Mouse (Mus musculus) small intestine, adult 2 months (tissue): Measurements from ENCODE around the gene Cebpe. TPM values are rescaled to one million over a fixed set of nuclear protein-coding genes. Genes with fewer than 3 reads are reported as not detected.
A peak's percentile ranks its signal among the peaks of the same experiment; 100 is the strongest.

Experiments used
- H3K27ac ChIP-seq: fragments of 200-500 bp; 2 replicates; pipeline ENCODE4 v1.5.1; 2012; ENCODE audit warnings: low read depth, low read length, control low read depth, inconsistent platforms; ENCODE audit not compliant: insufficient read depth
- H3K27me3 ChIP-seq: fragments of 200-500 bp; 2 replicates; pipeline ENCODE4 v1.6.1; 2012; ENCODE audit warnings: mild to moderate bottlenecking, moderate library complexity, low read length, inconsistent platforms; ENCODE audit not compliant: control insufficient read depth, insufficient read depth
- H3K36me3 ChIP-seq: fragments of 200-500 bp; 2 replicates; pipeline ENCODE4 v1.6.1; 2012; ENCODE audit warnings: mild to moderate bottlenecking, low read length, control low read depth, inconsistent platforms; ENCODE audit not compliant: control insufficient read depth, insufficient read depth
- H3K4me1 ChIP-seq: fragments of 200-500 bp; 2 replicates; pipeline ENCODE4 v1.6.1; 2012; ENCODE audit warnings: low read length, inconsistent platforms, mixed read lengths; ENCODE audit not compliant: control insufficient read depth, insufficient read depth, insufficient read length
- H3K4me3 ChIP-seq: fragments of 200-500 bp; 2 replicates; pipeline ENCODE4 v1.5.1; 2012; ENCODE audit warnings: low read depth, mild to moderate bottlenecking, control low read depth, inconsistent platforms, low read length, moderate library complexity
- CTCF ChIP-seq: fragments of 200-500 bp; IDR thresholded peaks from 2 replicates; pipeline ENCODE4 v1.5.1; 2012; ENCODE audit warnings: low read depth, mild to moderate bottlenecking, control low read depth, inconsistent platforms, low read length, moderate library complexity, mixed read lengths; ENCODE audit not compliant: insufficient replicate concordance, insufficient read length; ENCODE audit errors: extremely low read depth
- POLR2A ChIP-seq: fragments of 200-500 bp; IDR thresholded peaks from 2 replicates; pipeline ENCODE4 v1.6.1; 2012; ENCODE audit warnings: low read depth, mild to moderate bottlenecking, control low read depth, inconsistent platforms, low read length, moderate library complexity
- WGBS: fragments of 180-500 bp; shearing (Covaris S2); methylation state at CpG from one replicate; pipeline ENCODE4 v1.1.7; 2018; 5-methylcytosine and 5-hydroxymethylcytosine counted together
- polyA plus RNA-seq: library from polyadenylated mRNA; depleted of rRNA; stranded (reverse); fragments of >200 nt; gene quantifications from 2 replicates; pipeline ENCODE4 v1.2.3, GENCODE M21; 2012

Gene Cebpe
- polyA plus RNA-seq, 1 experiment = 4.2 TPM

GRCm38 (mm10) chr14:54696752-54697151, 15.2 kb downstream of the Cebpe start:
- peaks cover 3% of the 10 kb centered on the region; the same call in 1 of the 2 replicates for H3K36me3 ChIP-seq
- no peak overlapping the region for H3K27ac ChIP-seq
- no peak overlapping the region for H3K4me3 ChIP-seq
- no peaks in the 10 kb centered on the region; the same call in 1 of the 2 replicates for H3K4me1 ChIP-seq
- 88% methylated on average over 4 of the region's 4 CpGs for WGBS
- TF ChIP-seq CTCF = no peak
- TF ChIP-seq POLR2A = no peak
- no peaks in the 10 kb centered on the region for H3K27me3 ChIP-seq

- no peak overlapping the region for H3K27ac ChIP-seq
- H3K4me3 ChIP-seq = no peak overlapping the region
- 27% methylated on average over 6 of the region's 6 CpGs for WGBS
- TF ChIP-seq CTCF = no peak
- TF ChIP-seq POLR2A = no peak
- H3K4me1 ChIP-seq = no peaks in the 10 kb centered on the region; the same call in 1 of the 2 replicates
- peaks cover 10% of the 10 kb centered on the region for H3K36me3 ChIP-seq
- no peaks in the 10 kb centered on the region for H3K27me3 ChIP-seq
Measured at GRCm38 (mm10) chr14:54695042-54695441, 16.9 kb downstream of the Cebpe start.

DNA sequence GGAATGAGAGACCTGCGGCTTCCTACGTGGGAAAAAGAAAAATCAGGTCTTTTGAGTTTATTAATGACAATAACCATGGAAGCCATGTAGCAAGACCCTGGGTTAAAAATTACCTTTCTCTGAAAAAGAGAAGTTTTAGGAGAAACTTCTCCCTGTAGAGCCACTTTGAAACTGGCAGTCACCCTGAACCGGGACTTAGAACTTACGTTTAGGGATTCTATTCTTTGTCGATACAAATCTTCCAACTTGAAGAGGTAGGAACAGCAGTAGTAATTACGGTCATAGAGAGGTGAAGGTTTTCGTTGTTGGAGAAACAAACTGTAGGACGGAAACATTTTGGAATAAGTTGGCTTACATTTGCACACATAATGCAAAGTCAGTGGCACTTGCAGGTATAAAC, 24.7 kb downstream of the Cebpe start:
- Histone ChIP-seq H3K36me3 (peaks cover 23% of the 10 kb centered on the region), H3K4me3 (peak overlapping the region; percentile 95), H3K27me3 (no peaks in the 10 kb centered on the region), H3K27ac (peak overlapping the region; percentile 68), H3K4me1 (peaks cover 2% of the 10 kb centered on the region; the same call in 1 of the 2 replicates)
- no peak for TF ChIP-seq CTCF
- TF ChIP-seq POLR2A = no peak
- WGBS = 0% methylated on average over 8 of the region's 8 CpGs

DNA sequence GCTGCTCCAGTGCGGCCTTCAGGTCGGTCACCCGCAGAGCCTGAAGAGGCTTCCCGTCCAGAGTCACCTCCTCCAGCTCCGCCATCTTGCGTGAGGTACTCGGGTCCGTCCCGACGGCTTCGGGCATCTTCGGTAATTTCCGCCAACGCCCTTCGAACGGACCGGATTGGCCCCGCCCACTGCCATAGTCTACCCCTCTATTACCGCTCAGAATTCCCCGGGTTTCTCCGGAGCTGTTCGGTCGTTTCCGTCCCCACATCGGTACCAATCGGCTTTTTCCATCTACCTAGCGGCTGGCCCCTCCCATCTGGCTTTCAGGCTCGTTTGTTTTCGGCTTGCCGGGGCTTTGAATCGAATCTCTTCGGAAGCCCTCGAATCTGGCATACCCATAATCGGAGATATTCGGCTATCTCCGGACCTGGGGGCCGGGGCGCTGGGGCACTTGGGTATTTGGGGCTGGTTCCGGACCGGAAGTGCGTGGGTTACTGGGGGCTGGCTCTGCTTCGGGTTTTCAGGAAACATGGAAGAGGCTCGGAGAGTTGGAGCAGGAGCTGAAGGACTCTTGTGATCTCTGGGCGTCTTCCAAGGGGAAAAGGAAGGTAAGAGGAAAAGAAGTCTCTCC, 25.3 kb downstream of the Cebpe start, which contains the start of gene Acin1:
Gene Acin1, minus strand, starts transcription at position 410 of the 622 bp plus-strand sequence.
- Histone ChIP-seq H3K27me3 (no peaks in the 10 kb centered on the region), H3K4me1 (peaks cover 2% of the 10 kb centered on the region; the same call in 1 of the 2 replicates), H3K27ac (peak within 1 kb of the TSS; percentile 99), H3K36me3 (peaks cover 28% of the 10 kb centered on the region), H3K4me3 (peak within 1 kb of the TSS; percentile 95)
- peak; percentile 81; the same call in 1 of the 2 replicates for TF ChIP-seq POLR2A
- TF ChIP-seq CTCF = no peak
- WGBS = under 1% methylated on average over 44 of the region's 44 CpGs

GRCm38 (mm10) chr14:54686063-54686521, 25.9 kb downstream of the Cebpe start, which contains the start of gene 1700123O20Rik:
TSS of gene 1700123O20Rik (plus strand) at chr14:54686216.
- H3K36me3 ChIP-seq = peaks cover 28% of the 10 kb centered on the region
- TF ChIP-seq CTCF = no peak
- TF ChIP-seq POLR2A = no peak; the same call in 1 of the 2 replicates

DNA sequence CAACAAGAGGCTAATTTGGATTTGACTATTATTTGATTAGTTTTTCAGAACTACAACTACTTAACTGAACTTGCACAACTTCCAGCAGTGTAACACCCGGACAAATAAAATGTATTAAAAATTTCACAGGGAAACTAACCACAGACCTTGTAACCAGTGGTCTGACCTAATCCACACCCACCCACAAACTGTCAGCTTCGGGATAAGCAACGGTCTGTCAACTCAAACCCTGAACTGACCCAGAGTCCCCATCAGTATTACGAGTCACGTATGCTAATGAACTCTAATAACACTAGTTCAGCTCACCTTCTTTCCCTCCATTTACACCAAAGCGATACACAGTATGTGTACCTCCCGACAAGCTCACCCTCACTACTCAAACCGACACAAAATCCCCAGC, 26.5 kb downstream of the Cebpe start:
- no peak for TF ChIP-seq POLR2A
- TF ChIP-seq CTCF = no peak
- peaks cover 2% of the 10 kb centered on the region; the same call in 1 of the 2 replicates for H3K4me1 ChIP-seq
- H3K27ac ChIP-seq = peak overlapping the region; percentile 99; the same call in 1 of the 2 replicates
- H3K4me3 ChIP-seq = peak overlapping the region; percentile 95; the same call in 1 of the 2 replicates
- peaks cover 28% of the 10 kb centered on the region for H3K36me3 ChIP-seq
- H3K27me3 ChIP-seq = no peaks in the 10 kb centered on the region
- WGBS = 1% methylated on average over 8 of the region's 8 CpGs

More at GRCm38 (mm10) chr14:54686063-54686521, 25.9 kb downstream of the Cebpe start, which contains the start of gene 1700123O20Rik:
- H3K4me3 ChIP-seq = peak within 1 kb of the TSS; percentile 95
- WGBS = under 1% methylated on average over 41 of the region's 41 CpGs
- no peaks in the 10 kb centered on the region for H3K27me3 ChIP-seq
- H3K4me1 ChIP-seq = peaks cover 2% of the 10 kb centered on the region; the same call in 1 of the 2 replicates
- peak within 1 kb of the TSS; percentile 99 for H3K27ac ChIP-seq

GRCm38 (mm10) chr14:54682396-54682795, 29.6 kb downstream of the Cebpe start:
- Histone ChIP-seq H3K4me1 (no peaks in the 10 kb centered on the region), H3K27ac (no peak overlapping the region), H3K36me3 (peaks cover 39% of the 10 kb centered on the region), H3K4me3 (no peak overlapping the region), H3K27me3 (no peaks in the 10 kb centered on the region)
- TF ChIP-seq POLR2A = no peak
- no peak for TF ChIP-seq CTCF
- WGBS = 82% methylated on average over 3 of the region's 3 CpGs
